Mouse (Mus musculus) hindbrain, embryonic 15.5 days (tissue): ENCODE results near the gene Rtl4. TPM values are rescaled to one million over a fixed set of nuclear protein-coding genes. Genes with fewer than 3 reads are reported as not detected.

Source experiments
- ATAC-seq: fragments of 200-750 bp; cut with Nextera tagmentation; 2 replicates; pipeline ENCODE4 v1.8.0; 2017; ENCODE audit warnings: low read depth, moderate number of reproducible peaks, moderate TSS enrichment; ENCODE audit not compliant: low FRiP score
- H3K27ac ChIP-seq: fragments of 300-500 bp; sonication (generic); replicated peaks from 2 replicates; pipeline ENCODE4 v1.5.1; 2015; ENCODE audit warnings: mild to moderate bottlenecking, inconsistent platforms
- H3K27me3 ChIP-seq: fragments of 300-500 bp; sonication (generic); 2 replicates; pipeline ENCODE4 v1.6.1; 2015; ENCODE audit warnings: control low read depth, inconsistent platforms
- H3K36me3 ChIP-seq: fragments of 300-500 bp; sonication (generic); 2 replicates; pipeline ENCODE4 v1.6.1; 2015; ENCODE audit warnings: control low read depth, inconsistent platforms
- H3K4me1 ChIP-seq: fragments of 300-500 bp; sonication (generic); replicated peaks from 2 replicates; pipeline ENCODE4 v1.6.1; 2015; ENCODE audit warnings: control low read depth, inconsistent platforms
- H3K4me2 ChIP-seq: fragments of 300-500 bp; sonication (generic); 2 replicates; pipeline ENCODE4 v1.6.1; 2015; ENCODE audit warnings: moderate library complexity, mild to moderate bottlenecking, inconsistent platforms
- H3K4me3 ChIP-seq: fragments of 300-500 bp; sonication (generic); 2 replicates; pipeline ENCODE4 v1.5.1; 2015; ENCODE audit warnings: mild to moderate bottlenecking, inconsistent platforms
- H3K9ac ChIP-seq: fragments of 300-500 bp; sonication (generic); 2 replicates; pipeline ENCODE4 v1.6.1; 2015; ENCODE audit warnings: inconsistent platforms
- H3K9me3 ChIP-seq: fragments of 300-500 bp; sonication (generic); 2 replicates; pipeline ENCODE4 v1.6.1; 2016; ENCODE audit warnings: control low read depth, inconsistent platforms
- WGBS: fragments of 180-500 bp; shearing (Covaris S2); methylation state at CpG from one replicate; pipeline ENCODE4 v1.1.7; 2015; 5-methylcytosine and 5-hydroxymethylcytosine counted together
- microRNA counts: library from miRNA; unstranded; fragments of <30 nt; microRNA quantifications from one replicate; lab custom pipeline; 2016
- microRNA-seq: library from miRNA; unstranded; fragments of <30 nt; microRNA quantifications from one replicate; pipeline ENCODE4, GENCODE M21; 2016
- polyA plus RNA-seq: library from polyadenylated mRNA; unstranded; fragments of >200 nt; fragmentation: Nextera tagmentation; extraction: Ambion mirVana; gene quantifications from 2 replicates; pipeline ENCODE4 v1.2.1, GENCODE M21; 2015

Rtl4 gene
- polyA plus RNA-seq, 1 experiment from 2014 or later = 1.2 TPM

GRCm38 (mm10) chrX:145089802-145090201, 401.1 kb downstream of the Rtl4 start:
- Histone ChIP-seq H3K9ac (no peak overlapping the region), H3K4me2 (no peak overlapping the region), H3K36me3 (no peaks in the 10 kb centered on the region), H3K4me1 (no peaks in the 10 kb centered on the region), H3K4me3 (no peak overlapping the region), H3K27me3 (no peaks in the 10 kb centered on the region), H3K9me3 (no peaks in the 10 kb centered on the region), H3K27ac (no peak overlapping the region)
- no peak for ATAC-seq

GRCm38 (mm10) chrX:145090360-145090759, 401.7 kb downstream of the Rtl4 start:
- no peaks in the 10 kb centered on the region for H3K27me3 ChIP-seq
- no peak overlapping the region for H3K9ac ChIP-seq
- no peaks in the 10 kb centered on the region for H3K9me3 ChIP-seq
- WGBS = 87% methylated on average over 3 of the region's 3 CpGs
- no peaks in the 10 kb centered on the region for H3K4me1 ChIP-seq
- H3K4me3 ChIP-seq = no peak overlapping the region
- no peak overlapping the region for H3K4me2 ChIP-seq
- no peak overlapping the region for H3K27ac ChIP-seq
- no peak for ATAC-seq
- H3K36me3 ChIP-seq = no peaks in the 10 kb centered on the region

DNA sequence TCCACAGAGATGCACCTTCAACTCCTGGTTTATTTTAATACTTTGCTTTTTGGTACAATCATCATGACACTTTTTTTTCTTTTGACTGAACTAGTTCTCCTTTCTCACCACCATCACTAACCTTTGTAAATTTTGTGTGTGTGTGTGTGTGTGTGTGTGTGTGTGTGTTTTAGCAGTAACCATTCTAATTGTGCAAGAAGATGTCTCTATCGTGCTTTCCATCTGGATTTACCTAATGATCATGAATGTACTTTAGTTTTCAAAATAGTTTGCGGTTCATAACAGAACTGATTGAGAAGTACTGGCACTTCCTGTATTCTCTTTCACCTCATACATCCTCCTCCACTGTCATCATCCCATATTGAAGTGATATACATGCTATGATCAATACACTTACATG, 402.3 kb downstream of the Rtl4 start:
- no peak for ATAC-seq
- Histone ChIP-seq H3K4me1 (no peaks in the 10 kb centered on the region), H3K9me3 (no peaks in the 10 kb centered on the region), H3K27ac (no peak overlapping the region), H3K4me3 (no peak overlapping the region), H3K27me3 (no peaks in the 10 kb centered on the region), H3K9ac (no peak overlapping the region), H3K36me3 (no peaks in the 10 kb centered on the region), H3K4me2 (no peak overlapping the region)
- WGBS = 91% methylated on average over 2 of the region's 2 CpGs

MicroRNA genes within 50 kb of the gene (microRNA counts, 519-probe panel; counts per million panel counts)
- 1,775 counts per million, percentile 13 among the panel's probes with 10 or more counts for microRNA mmu-miR-3472 (lab: Ali Mortazavi, UCI)

Small RNA genes within 50 kb of the gene (microRNA-seq; reads per million reads assigned to microRNA genes)
- gene Mir3472 = not detected

Other genes starting within 250 kb of the Rtl4 start
- 0.04 and 0.09 TPM in 2 replicates for gene Trpc5os, start 232.3 kb upstream of the Rtl4 start, polyA plus RNA-seq
- gene Trpc5, start 727 bp upstream of the Rtl4 start, polyA plus RNA-seq = 2.6 and 3.3 TPM in 2 replicates